Mouse (Mus musculus): ENCODE data around the gene Polr3c.

- no peak for TF ChIP-seq CTCF (IDR thresholded peaks at IDR 0.05; ENCODE audit: low read depth)
- peak; percentile 95 for TF ChIP-seq EP300 (optimal IDR thresholded peaks at IDR 0.05)
These were observed 48.2 kb downstream of the Polr3c start for GRCm38 (mm10) chr3:96679159-96679674.
